Mouse (Mus musculus) thymus, postnatal 4 days (tissue): Measurements from ENCODE around the gene Epyc.

Source experiments
- DNase-seq: peaks from one replicate; pipeline ENCODE4 v3.0.0; 2021

The Epyc gene

GRCm38 (mm10) chr10:97643768-97644167 is at the start of gene Epyc:
Epyc (plus strand) TSS chr10:97644068.
- DNase-seq = no peak

GRCm38 (mm10) chr10:97595680-97596079 is 48.2 kb upstream of the Epyc start:
- DNase-seq = no peak

- DNase-seq = no peak
Observed at GRCm38 (mm10) chr10:97601744-97602143, 42.1 kb upstream of the Epyc start.

- no peak for DNase-seq
Observed at GRCm38 (mm10) chr10:97603256-97603655, 40.6 kb upstream of the Epyc start.

- DNase-seq = no peak
Observed at GRCm38 (mm10) chr10:97606579-97606978, 37.3 kb upstream of the Epyc start, which contains the start of gene Kera. Kera (plus strand) TSS chr10:97606879.

GRCm38 (mm10) chr10:97622328-97622727 is 21.5 kb upstream of the Epyc start:
- no peak for DNase-seq

GRCm38 (mm10) chr10:97624381-97624780 is 19.5 kb upstream of the Epyc start:
- no peak for DNase-seq

GRCm38 (mm10) chr10:97625116-97625515 is 18.8 kb upstream of the Epyc start:
- DNase-seq = no peak

GRCm38 (mm10) chr10:97626543-97626942 is 17.3 kb upstream of the Epyc start:
- no peak for DNase-seq

- DNase-seq = no peak
Observed at GRCm38 (mm10) chr10:97631061-97631460, 12.8 kb upstream of the Epyc start.

- no peak for DNase-seq
Observed at GRCm38 (mm10) chr10:97641926-97642325, 1.9 kb upstream of the Epyc start.

- DNase-seq = no peak
Observed at GRCm38 (mm10) chr10:97650334-97650733, 6.5 kb downstream of the Epyc start.

- DNase-seq = no peak
Observed at GRCm38 (mm10) chr10:97659489-97659888, 15.6 kb downstream of the Epyc start.

GRCm38 (mm10) chr10:97668656-97669055 is 24.8 kb downstream of the Epyc start:
- DNase-seq = no peak

GRCm38 (mm10) chr10:97670202-97670601 is 26.3 kb downstream of the Epyc start:
- DNase-seq = no peak

- DNase-seq = no peak
Observed at GRCm38 (mm10) chr10:97673239-97673638, 29.4 kb downstream of the Epyc start.

GRCm38 (mm10) chr10:97682981-97683380 is 39.1 kb downstream of the Epyc start:
- no peak for DNase-seq

- no peak for DNase-seq
Observed at GRCm38 (mm10) chr10:97687198-97687597, 43.3 kb downstream of the Epyc start.

- no peak for DNase-seq
Observed at GRCm38 (mm10) chr10:97689425-97689824, 45.6 kb downstream of the Epyc start.

GRCm38 (mm10) chr10:97692913-97693312 is 49.0 kb downstream of the Epyc start, which contains the start of gene Ccer1:
Ccer1 (plus strand) TSS chr10:97693059.
- no peak for DNase-seq

- no peak for DNase-seq
Observed at GRCm38 (mm10) chr10:97693398-97694135, 49.7 kb downstream of the Epyc start.

GRCm38 (mm10) chr10:97702321-97702720 is 58.5 kb downstream of the Epyc start:
- DNase-seq = no peak

GRCm38 (mm10) chr10:97704562-97704961 is 60.7 kb downstream of the Epyc start:
- DNase-seq = peak; percentile 43

GRCm38 (mm10) chr10:97712687-97713086 is 68.8 kb downstream of the Epyc start:
- peak; percentile 17 for DNase-seq

GRCm38 (mm10) chr10:97714584-97714983 is 70.7 kb downstream of the Epyc start:
- no peak for DNase-seq
